Mouse (Mus musculus): ENCODE measurements around the gene Sema6b. TPM values are rescaled to one million over a fixed set of nuclear protein-coding genes. Genes with fewer than 3 reads are reported as not detected.

Gene Sema6b
- total and polyA plus RNA-seq, 3 experiments, result 0.71 to 2.2 (median 1.3) TPM

- DNase-seq (ENCODE audit: extremely low read depth), result no peak
- Histone ChIP-seq H3K9me3 (replicated peaks; ENCODE audit: low read length) (no peaks in the 10 kb centered on the region), H3K79me2 (replicated peaks; ENCODE audit: control insufficient read depth, extremely low read depth, insufficient read depth, poor library complexity, severe bottlenecking) (no peaks in the 10 kb centered on the region), H3K4me3 (replicated peaks in 1 of 3; ENCODE audit: low read depth in 2 of 3, low read length in 2 of 3, poor library complexity in 1 of 3) (no peak overlapping the region), H3K27ac (ENCODE audit: insufficient read depth, low read depth) (no peak overlapping the region), H3K4me1 (ENCODE audit: control insufficient read depth in 1 of 2, insufficient read depth in 2 of 2) (0 out of 4 replicates have a peak, but pooled peaks cover 0 to 2% of the 10 kb centered on the region in 2 experiments), H3K36me3 (replicated peaks in 1 of 2; ENCODE audit: control insufficient read depth in 1 of 2, insufficient read depth in 1 of 2, low read length in 1 of 2) (peaks cover 0 to 39% of the 10 kb centered on the region in 2 experiments), H3K27me3 (replicated peaks) (no peaks in the 10 kb centered on the region), H3K9ac (ENCODE audit: insufficient read depth, low read depth) (no peak overlapping the region), H3K4me2 (ENCODE audit: insufficient read depth, low read depth, poor library complexity, severe bottlenecking) (no peak overlapping the region)
- dilution Hi-C loops (cut with MboI; ENCODE audit: extremely low pct_ligation_motif_present, extremely low pct_unique_long_range_greater_than_20kb, low sequenced_read_pairs), result no loop called here
- in situ Hi-C loops (cut with MboI; ENCODE audit: low pct_ligation_motif_present, low pct_unique_long_range_greater_than_20kb, low sequenced_read_pairs), result no loop called here
- no peak for TF ChIP-seq TBP (conservative IDR thresholded peaks at IDR 0.05; ENCODE audit: low read depth, low read length)
- no peak for TF ChIP-seq USF2 (conservative IDR thresholded peaks at IDR 0.05; ENCODE audit: low read depth, low read length)
- no peak for TF ChIP-seq ETS1 (conservative IDR thresholded peaks at IDR 0.05; ENCODE audit: low read depth, low read length)
- no peak for TF ChIP-seq EP300 (IDR thresholded peaks at IDR 0.05; ENCODE audit: low read length)
Measured at GRCm38 (mm10) chr17:56111021-56111420, 29.1 kb downstream of the Sema6b start.

- H3K27ac ChIP-seq (ENCODE audit: insufficient read depth, low read depth), result no peak overlapping the region
- no peak overlapping the region for H3K9ac ChIP-seq (ENCODE audit: insufficient read depth, low read depth)
- no peaks in the 10 kb centered on the region for H3K9me3 ChIP-seq (replicated peaks; ENCODE audit: low read length)
- 0 out of 4 replicates have a peak, but pooled peaks cover 0 to 2% of the 10 kb centered on the region in 2 experiments for H3K4me1 ChIP-seq (ENCODE audit: control insufficient read depth in 1 of 2, insufficient read depth in 2 of 2)
- H3K79me2 ChIP-seq (replicated peaks; ENCODE audit: control insufficient read depth, extremely low read depth, insufficient read depth, poor library complexity, severe bottlenecking), result no peaks in the 10 kb centered on the region
- no peak overlapping the region for H3K4me3 ChIP-seq (replicated peaks in 1 of 3; ENCODE audit: low read depth in 2 of 3, low read length in 2 of 3, poor library complexity in 1 of 3)
- no peak for TF ChIP-seq NELFE (IDR thresholded peaks at IDR 0.05; ENCODE audit: low read depth, low read length)
- TF ChIP-seq MAZ (IDR thresholded peaks at IDR 0.05; ENCODE audit: low read depth, low read length), result no peak
- no peak for TF ChIP-seq POLR2A (IDR thresholded peaks at IDR 0.05; ENCODE audit: low read depth, low read length)
- no peak for TF ChIP-seq JUN (IDR thresholded peaks at IDR 0.05; ENCODE audit: insufficient read depth, low read depth, low read length)
- TF ChIP-seq HCFC1 (IDR thresholded peaks at IDR 0.05; ENCODE audit: low read depth, low read length), result no peak
- TF ChIP-seq ETS1 (conservative IDR thresholded peaks at IDR 0.05; ENCODE audit: low read depth, low read length), result no peak
- no peak for TF ChIP-seq MAFK (IDR thresholded peaks at IDR 0.05; ENCODE audit: insufficient replicate concordance, low read length)
- no peak for TF ChIP-seq BHLHE40 (IDR thresholded peaks at IDR 0.05; ENCODE audit: low read depth, low read length)
- no peak for TF ChIP-seq KAT2A (IDR thresholded peaks at IDR 0.05; ENCODE audit: insufficient replicate concordance, low read length)
- no peaks in the 10 kb centered on the region for H3K27me3 ChIP-seq (replicated peaks)
- dilution Hi-C loops (cut with MboI; ENCODE audit: extremely low pct_ligation_motif_present, extremely low pct_unique_long_range_greater_than_20kb, low sequenced_read_pairs) (no loop called here), in situ Hi-C loops (cut with MboI; ENCODE audit: low pct_ligation_motif_present, low pct_unique_long_range_greater_than_20kb, low sequenced_read_pairs) (no loop called here)
- DNase-seq (ENCODE audit: extremely low read depth), result no peak
- H3K4me2 ChIP-seq (ENCODE audit: insufficient read depth, low read depth, poor library complexity, severe bottlenecking), result no peak overlapping the region
- H3K36me3 ChIP-seq (replicated peaks in 1 of 2; ENCODE audit: control insufficient read depth in 1 of 2, insufficient read depth in 1 of 2, low read length in 1 of 2), result peaks cover 0 to 39% of the 10 kb centered on the region in 2 experiments
Measured at GRCm38 (mm10) chr17:56110571-56110970, 29.6 kb downstream of the Sema6b start.
